32 mouse cellular contexts compared by ENCODE assay signal in the genomic region with DNA sequence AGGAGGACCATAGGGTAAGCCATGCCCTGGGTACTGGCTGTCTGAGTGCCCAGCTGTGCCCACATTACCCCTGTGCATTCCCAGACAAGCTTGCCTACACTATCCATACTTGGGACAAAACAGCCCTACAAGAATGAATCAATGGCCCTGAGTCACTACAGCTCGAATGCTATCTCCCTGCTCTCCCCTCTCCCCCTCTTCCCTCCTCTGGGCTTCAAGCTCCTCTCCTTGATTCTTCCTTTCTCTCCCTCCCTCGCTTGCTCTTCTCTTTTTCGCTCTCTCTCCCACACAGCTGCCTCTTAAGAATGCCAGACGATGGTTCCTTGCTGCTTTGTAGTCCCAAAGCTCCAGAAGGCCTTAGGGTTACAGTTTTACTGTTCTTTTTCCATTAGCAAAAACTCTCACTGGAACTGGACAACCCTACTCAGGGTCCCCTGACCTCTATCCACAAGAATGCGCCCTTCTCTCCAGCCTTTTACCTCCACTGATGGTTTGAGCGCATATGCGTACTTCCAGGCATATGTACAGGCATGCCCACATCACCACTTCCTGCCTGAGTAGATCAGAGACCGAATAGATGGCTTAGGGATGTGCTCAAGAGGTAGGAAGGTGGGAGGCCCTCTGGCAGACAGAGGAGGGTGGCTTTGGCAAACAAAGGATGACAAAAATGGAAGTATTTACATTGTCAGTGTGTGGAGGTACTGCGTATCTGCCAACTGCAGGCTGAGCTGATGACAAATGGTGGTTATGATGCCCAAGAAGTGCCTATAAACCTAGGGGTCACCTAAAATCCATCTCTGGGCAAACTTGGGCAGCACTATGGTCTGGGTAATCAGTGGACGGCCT. TPM values are rescaled to one million over a fixed set of nuclear protein-coding genes. Genes with fewer than 3 reads are reported as not detected.
DNase-seq lines count a peak whose midpoint lies in the region; ATAC-seq and TF ChIP-seq lines count a peak whose summit lies in the region.
"Had no signal": no experiment of that assay in that cellular context is flagged by ENCODE, and none has a peak within 500 bp of the region (broad histone marks: within the 10 kb centered on the region; RNA-seq: fewer than 3 reads in every experiment).

No protein-coding gene starts in this region.

- no peaks in the 10 kb centered on the region for H3K36me3 ChIP-seq in midbrain, embryonic 16.5 days (ENCODE audit: control insufficient read depth, insufficient read depth, low read length)
- H3K36me3 ChIP-seq in midbrain, embryonic 10.5 days, result no peaks in the 10 kb centered on the region
- no peaks in the 10 kb centered on the region for H3K36me3 ChIP-seq in myocyte (ENCODE audit: control insufficient read depth, insufficient read depth)
- H3K36me3 ChIP-seq: embryonic facial prominence, embryonic 15.5 days; G1E; heart, embryonic 13.5 days; kidney, embryonic 15.5 days; liver, embryonic 12.5 days; neural tube, embryonic 15.5 days had no signal

- 75% methylated on average over 10 of the region's 10 CpGs for WGBS in midbrain, embryonic 16.5 days
- 78% methylated on average over 10 of the region's 10 CpGs for WGBS in midbrain, embryonic 10.5 days

- no peak overlapping the region for H3K4me2 ChIP-seq in midbrain, embryonic 16.5 days (ENCODE audit: low read length)
- H3K4me2 ChIP-seq in myocyte (ENCODE audit: low read depth), result peak overlapping the region; percentile 35
- H3K4me2 ChIP-seq: embryonic facial prominence, embryonic 15.5 days; heart, embryonic 13.5 days; kidney, embryonic 15.5 days; liver, embryonic 12.5 days; neural tube, embryonic 15.5 days had no signal

- H3K27ac ChIP-seq in layer of hippocampus, adult 2 months, result peak overlapping the region; percentile 71; the same call in 1 of the 2 replicates
- 0 out of 2 replicates have a peak overlapping the region, but pooled peaks have one; percentile 10 for H3K27ac ChIP-seq in midbrain, embryonic 16.5 days (ENCODE audit: low read length)
- H3K27ac ChIP-seq in midbrain, embryonic 10.5 days (replicated peaks), result no peak overlapping the region
- H3K27ac ChIP-seq: embryonic facial prominence, embryonic 15.5 days; heart, adult 2 months; heart, embryonic 13.5 days; kidney, embryonic 15.5 days; liver, embryonic 12.5 days had no signal

- no peak for DNase-seq in layer of hippocampus, adult 2 months (ENCODE audit: low spot score in 2 of 2)
- no peak for DNase-seq in layer of hippocampus, postnatal 14 days (ENCODE audit: low spot score in 2 of 2)
- no peak for DNase-seq in midbrain, embryonic 10.5 days (ENCODE audit: low spot score)
- DNase-seq in NIH3T3 (ENCODE audit: low read depth), result peak; percentile 29
- no peak for DNase-seq in kidney, postnatal 25 days
- DNase-seq: adrenal gland, postnatal 25 days; cerebellum, adult 18-20 months; cerebellum, postnatal 10 days; heart, adult 2 months; kidney, adult 18-20 months; kidney, postnatal 4 days; left cerebral cortex, postnatal 4 days; lung, adult 18-20 months; lung, postnatal 4 days; thymus, adult 2 months; thymus, postnatal 36 days had no signal

- no peak overlapping the region for H3K9ac ChIP-seq in midbrain, embryonic 16.5 days (ENCODE audit: low read depth, low read length)
- H3K9ac ChIP-seq: embryonic facial prominence, embryonic 15.5 days; heart, embryonic 13.5 days; kidney, embryonic 15.5 days; liver, embryonic 12.5 days; neural tube, embryonic 15.5 days had no signal

- no peak for TF ChIP-seq CTCF in layer of hippocampus, adult 2 months (conservative IDR thresholded peaks at IDR 0.05)

- H3K4me3 ChIP-seq in layer of hippocampus, adult 2 months, result no peak overlapping the region
- no peak overlapping the region for H3K4me3 ChIP-seq in midbrain, embryonic 16.5 days (ENCODE audit: low read depth, low read length)
- no peak overlapping the region for H3K4me3 ChIP-seq in midbrain, embryonic 10.5 days
- no peak overlapping the region for H3K4me3 ChIP-seq in myocyte
- H3K4me3 ChIP-seq: embryonic facial prominence, embryonic 15.5 days; heart, adult 2 months; heart, embryonic 13.5 days; kidney, embryonic 15.5 days; liver, embryonic 12.5 days; megakaryocyte, embryonic 14.5 days; neural tube, embryonic 15.5 days had no signal

- H3K4me1 ChIP-seq in midbrain, embryonic 16.5 days (ENCODE audit: control insufficient read depth, insufficient read depth, low read length), result peaks cover 23% of the 10 kb centered on the region
- peaks cover 39% of the 10 kb centered on the region for H3K4me1 ChIP-seq in midbrain, embryonic 10.5 days
- H3K4me1 ChIP-seq: kidney, embryonic 15.5 days; liver, embryonic 12.5 days had no signal

- H3ac ChIP-seq in myocyte (ENCODE audit: control insufficient read depth, insufficient read length), result no peak overlapping the region

- H3K9me3 ChIP-seq in midbrain, embryonic 16.5 days (replicated peaks; ENCODE audit: control insufficient read depth, low read length, poor library complexity, severe bottlenecking), result no peaks in the 10 kb centered on the region
- H3K9me3 ChIP-seq in midbrain, embryonic 10.5 days (replicated peaks), result no peaks in the 10 kb centered on the region
- H3K9me3 ChIP-seq: embryonic facial prominence, embryonic 15.5 days; G1E; heart, embryonic 13.5 days; kidney, embryonic 15.5 days; liver, embryonic 12.5 days; megakaryocyte, embryonic 14.5 days; neural tube, embryonic 15.5 days had no signal

- H3K27me3 ChIP-seq in midbrain, embryonic 16.5 days (ENCODE audit: control insufficient read depth, insufficient read depth, low read depth, low read length), result no peaks in the 10 kb centered on the region
- H3K27me3 ChIP-seq in midbrain, embryonic 10.5 days (ENCODE audit: low read depth, poor library complexity, severe bottlenecking), result peaks cover 16% of the 10 kb centered on the region
- H3K27me3 ChIP-seq in myocyte (ENCODE audit: control insufficient read depth, insufficient read depth, insufficient read length), result no peaks in the 10 kb centered on the region
- H3K27me3 ChIP-seq: embryonic facial prominence, embryonic 15.5 days; kidney, embryonic 15.5 days; liver, embryonic 12.5 days; neural tube, embryonic 15.5 days; Patski had no signal

- no peak for TF ChIP-seq POLR2A in myocyte (IDR thresholded peaks at IDR 0.05; ENCODE audit: insufficient read length, low read depth)

- no peaks in the 10 kb centered on the region for H3K79me2 ChIP-seq in myocyte (ENCODE audit: control insufficient read depth, insufficient read depth)

- no peak for ATAC-seq in midbrain, embryonic 16.5 days
- no peak for ATAC-seq in activated CD4-positive, CD25-positive, alpha-beta regulatory T cell, adult 4 months
- ATAC-seq: forebrain, embryonic 14.5 days; hindbrain, embryonic 16.5 days; liver, embryonic 12.5 days; lung, postnatal 0 days; Patski had no signal

TF ChIP-seq in myocyte, 11 proteins besides CTCF, POLR2A, EP300 and RAD21:
- TF ChIP-seq REST (IDR thresholded peaks at IDR 0.05; ENCODE audit: insufficient read depth, insufficient read length) (no peak), CEBPB (IDR thresholded peaks at IDR 0.05; ENCODE audit: insufficient read depth, poor library complexity, severe bottlenecking) (no peak), POLR2AphosphoS2 (IDR thresholded peaks at IDR 0.05; ENCODE audit: insufficient read length, low read depth) (no peak), MYOD1 (IDR thresholded peaks at IDR 0.05; ENCODE audit: control insufficient read depth in 1 of 3, insufficient read length in 2 of 3, low read depth in 2 of 3) (no peak), MYOG (IDR thresholded peaks at IDR 0.05; ENCODE audit: control insufficient read depth in 1 of 3, insufficient read depth in 1 of 3, insufficient read length in 2 of 3, low read depth in 2 of 3) (no peak), MAX (IDR thresholded peaks at IDR 0.05; ENCODE audit: low read depth) (no peak)

RNA-seq across cellular contexts. Expression of gene Insyn1, which starts 51.9 kb away (rescaled TPM):
- 100 to 1,000 TPM; 236 to 254 TPM for total RNA-seq in layer of hippocampus, adult 2 months (2021)
- total RNA-seq in layer of hippocampus, postnatal 14 days (2021), result 100 to 1,000 TPM; 187 to 197 TPM
- 6.7 and 7.2 TPM in 2 replicates for polyA plus RNA-seq in midbrain, embryonic 16.5 days (2015; fragmentation: Nextera tagmentation; extraction: Ambion mirVana)
- 0.54 and 1.1 TPM in 2 replicates for polyA plus RNA-seq in midbrain, embryonic 10.5 days (2016; fragmentation: Nextera tagmentation; extraction: Ambion mirVana)
- polyA plus RNA-seq in myocyte (2012; fragmentation: generic; extraction: Trizol), result 40.5 TPM
- not detected for polyA plus RNA-seq in activated CD4-positive, CD25-positive, alpha-beta regulatory T cell, adult 4 months (2017; shearing (Covaris generic))
- total RNA-seq: common myeloid progenitor, adult 5-6 weeks; hematopoietic stem cell, adult 5-6 weeks had no signal
- polyA plus RNA-seq: G1E had no signal
